Mouse (Mus musculus) brown adipose tissue, adult 24 weeks (tissue): ENCODE measurements around the gene Gm28372. TPM values are rescaled to one million over a fixed set of nuclear protein-coding genes. Genes with fewer than 3 reads are reported as not detected.

ENCODE experiments used
- H3K27ac ChIP-seq: fragments of 200-500 bp; replicated peaks from 2 replicates; pipeline ENCODE4 v1.5.1; 2012; ENCODE audit warnings: low read depth, mild to moderate bottlenecking, low read length
- H3K4me1 ChIP-seq: fragments of 200-500 bp; 2 replicates; pipeline ENCODE4 v1.6.1; 2012; ENCODE audit warnings: low read length, mixed read lengths; ENCODE audit not compliant: control insufficient read depth, insufficient read depth, insufficient read length
- H3K4me3 ChIP-seq: fragments of 200-500 bp; 2 replicates; pipeline ENCODE4 v1.5.1; 2012; ENCODE audit warnings: low read depth, mild to moderate bottlenecking, low read length, moderate library complexity; ENCODE audit not compliant: insufficient read depth
- polyA plus RNA-seq: library from polyadenylated mRNA; stranded (reverse); fragments of >200 nt; gene quantifications from 2 replicates; pipeline ENCODE4 v1.2.4, GENCODE M21; 2012; ENCODE audit not compliant: missing spikeins, insufficient read depth, insufficient read length

Gm28372 gene
- polyA plus RNA-seq, 1 experiment: not detected

DNA sequence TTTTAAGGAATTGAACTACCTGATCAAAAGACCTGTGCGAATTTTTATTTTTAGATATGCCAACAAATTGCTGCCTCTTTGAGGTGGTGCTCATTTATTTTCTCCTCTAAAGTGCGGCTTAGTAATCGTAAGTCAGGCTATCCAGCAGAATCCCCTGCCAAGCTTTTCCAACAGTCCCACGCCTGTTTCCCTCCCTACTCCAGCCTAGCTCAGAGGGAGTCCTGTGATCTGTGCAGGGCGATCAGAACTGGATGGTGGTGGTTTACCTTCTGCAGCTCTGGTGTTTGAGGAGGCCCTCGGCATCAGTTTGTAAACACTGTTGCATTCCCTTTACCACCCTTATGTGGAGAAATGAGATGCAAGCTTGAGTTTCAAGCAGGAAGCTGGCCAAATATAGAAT lies 48.4 kb downstream of the Gm28372 start:
- Histone ChIP-seq H3K4me3 (no peak overlapping the region), H3K4me1 (peaks cover 10% of the 10 kb centered on the region), H3K27ac (0 out of 2 replicates have a peak overlapping the region, but pooled peaks have one; percentile 14)

DNA sequence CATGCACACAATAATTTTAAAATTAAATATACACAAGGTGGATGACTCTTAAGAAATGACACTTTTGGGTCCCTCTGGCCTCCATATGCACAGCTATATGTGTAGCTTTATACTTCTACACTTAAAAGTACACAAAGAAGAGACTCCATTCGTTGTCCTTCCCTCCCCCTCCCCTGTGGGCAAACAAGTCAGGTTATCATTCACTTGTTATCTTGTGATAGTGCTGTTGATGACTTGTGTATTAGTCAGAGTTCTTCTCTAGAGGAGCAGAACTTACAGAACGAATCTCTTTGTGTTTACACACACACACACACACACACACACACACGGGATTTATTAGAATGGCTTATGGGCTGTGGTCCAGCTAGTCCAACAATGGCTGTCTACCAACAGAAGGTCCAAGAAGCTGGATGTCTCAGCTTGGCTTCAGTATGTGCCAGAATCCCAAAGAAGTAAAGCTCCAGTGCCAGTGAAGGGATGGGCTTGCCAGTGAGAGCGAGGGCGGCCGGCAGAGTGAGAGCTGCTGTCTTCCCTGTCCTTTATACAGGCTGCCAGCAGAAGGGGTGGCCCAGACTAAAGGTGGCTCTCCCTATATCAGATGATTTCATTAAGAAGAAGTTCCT lies 49.8 kb downstream of the Gm28372 start:
- peaks cover 12% of the 10 kb centered on the region for H3K4me1 ChIP-seq
- no peak overlapping the region for H3K4me3 ChIP-seq
- H3K27ac ChIP-seq: no peak overlapping the region

Other genes starting within 250 kb of the Gm28372 start
- 86.8 and 89.5 TPM in 2 replicates for gene Snrpb, start 225.8 kb upstream of the Gm28372 start, polyA plus RNA-seq
- gene Tmc2, start 210.0 kb upstream of the Gm28372 start, polyA plus RNA-seq: not detected in 2 replicates
- gene Nop56, start 130.8 kb upstream of the Gm28372 start, polyA plus RNA-seq: 19.8 and 20.3 TPM in 2 replicates
- 2,344 and 2,540 TPM in 2 replicates for gene Idh3b, start 120.7 kb upstream of the Gm28372 start, polyA plus RNA-seq
- gene Ebf4, start 110.1 kb upstream of the Gm28372 start, polyA plus RNA-seq: 0.46 TPM in 1 of 2 replicates, not detected in the other
- gene Cpxm1, start 7.7 kb upstream of the Gm28372 start, polyA plus RNA-seq: 8.2 and 9.9 TPM in 2 replicates
- not detected in 2 replicates for gene 1700020A23Rik, start within 50 bp of the Gm28372 start, polyA plus RNA-seq
- not detected in 2 replicates for gene Tmem239, start 1.2 kb downstream of the Gm28372 start, polyA plus RNA-seq
- gene Vps16, start 19.1 kb downstream of the Gm28372 start, polyA plus RNA-seq: 28.7 and 31.8 TPM in 2 replicates
- gene Pced1a, start 19.5 kb downstream of the Gm28372 start, polyA plus RNA-seq: 6.9 and 10.4 TPM in 2 replicates
- gene Ptpra, start 45.0 kb downstream of the Gm28372 start, polyA plus RNA-seq: 38.6 and 52.5 TPM in 2 replicates
- 40.2 and 51.0 TPM in 2 replicates for gene Mrps26, start 158.5 kb downstream of the Gm28372 start, polyA plus RNA-seq
- not detected in 2 replicates for gene Oxt, start 170.9 kb downstream of the Gm28372 start, polyA plus RNA-seq
- gene Avp, start 177.3 kb downstream of the Gm28372 start, polyA plus RNA-seq: not detected in 2 replicates
- gene Fastkd5, start 224.8 kb downstream of the Gm28372 start, polyA plus RNA-seq: 6.1 and 7.4 TPM in 2 replicates
- 3.3 and 3.6 TPM in 2 replicates for gene Ubox5, start 224.8 kb downstream of the Gm28372 start, polyA plus RNA-seq
- gene Lzts3, start 237.6 kb downstream of the Gm28372 start, polyA plus RNA-seq: 0.63 and 1.3 TPM in 2 replicates